Mouse (Mus musculus) hematopoietic multipotent progenitor cell, adult 10-12 weeks (in vitro differentiated cells): Measurements from ENCODE around the gene Olfr1138. TPM values are rescaled to one million over a fixed set of nuclear protein-coding genes. Genes with fewer than 3 reads are reported as not detected.

ENCODE experiments used
- polyA plus RNA-seq: library from polyadenylated mRNA; stranded (reverse); fragments of >175 nt; gene quantifications from 2 replicates; pipeline ENCODE4 v1.2.3, GENCODE M21; 2012; ENCODE audit warnings: low replicate concordance

The Olfr1138 gene
- polyA plus RNA-seq, result not detected in 2 replicates

DNA sequence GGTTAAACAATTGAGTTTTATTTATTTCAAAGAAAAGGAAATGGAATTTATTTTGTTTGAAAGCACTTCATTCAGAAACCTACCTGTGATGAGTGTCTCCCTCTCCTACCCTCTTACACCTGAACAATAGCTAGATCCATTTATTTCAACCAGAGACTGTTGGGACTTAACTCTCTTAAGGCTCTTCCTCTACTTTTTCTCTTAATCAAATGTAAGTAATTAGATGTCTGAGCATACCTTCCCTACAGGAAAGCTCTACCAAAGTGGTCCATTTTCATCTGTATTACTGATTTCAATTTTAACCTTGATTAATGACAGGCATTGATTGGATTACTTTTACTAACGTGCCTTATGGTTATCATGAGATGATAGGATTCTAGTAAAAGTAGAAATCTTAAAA lies at the start of gene Olfr1138:
Gene Olfr1138 (minus strand): TSS at position 101 of the 400 bp plus-strand sequence.

DNA sequence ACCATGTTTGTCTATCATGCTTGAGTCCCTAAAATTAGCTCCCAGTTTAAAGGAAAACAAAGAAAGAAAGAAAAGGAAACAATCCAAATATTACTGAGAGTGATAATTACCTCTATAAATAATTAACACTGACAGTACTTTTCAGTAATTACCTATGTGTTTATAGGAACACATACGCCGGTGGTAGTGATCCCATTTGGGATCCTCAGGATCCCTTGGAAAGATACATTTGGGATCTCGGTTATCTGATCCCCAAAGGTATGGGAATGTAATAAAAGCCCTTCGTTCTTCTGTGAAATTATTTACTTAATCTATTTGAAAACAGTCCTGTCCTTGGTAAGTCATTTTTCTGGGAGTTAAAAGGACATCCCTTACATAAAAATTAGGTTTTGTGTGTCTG lies 39.4 kb upstream of the Olfr1138 start, which contains the start of gene Olfr152:
Gene Olfr152 (plus strand): TSS at position 301 of the 400 bp plus-strand sequence.

DNA sequence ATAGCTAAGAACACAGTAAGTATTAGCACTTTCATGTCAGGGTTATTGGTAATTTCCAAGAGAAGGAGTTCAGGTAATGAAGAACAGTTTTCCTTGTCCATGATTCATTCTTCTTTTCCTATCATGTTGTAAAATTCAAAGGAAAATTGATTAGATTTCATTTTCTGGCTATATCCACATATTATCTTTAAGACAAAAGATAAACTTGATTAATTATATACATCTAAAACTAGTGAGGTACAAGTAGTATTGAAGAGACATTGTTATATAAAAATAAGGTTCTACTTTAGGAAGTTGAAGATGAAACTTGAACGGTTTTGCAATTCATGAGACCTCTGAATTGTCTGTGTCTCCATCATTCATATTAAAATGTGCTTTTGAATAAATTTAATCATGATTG lies 14.1 kb upstream of the Olfr1138 start, which contains the start of gene Olfr1141:
Gene Olfr1141 (minus strand): TSS at position 101 of the 400 bp plus-strand sequence.

DNA sequence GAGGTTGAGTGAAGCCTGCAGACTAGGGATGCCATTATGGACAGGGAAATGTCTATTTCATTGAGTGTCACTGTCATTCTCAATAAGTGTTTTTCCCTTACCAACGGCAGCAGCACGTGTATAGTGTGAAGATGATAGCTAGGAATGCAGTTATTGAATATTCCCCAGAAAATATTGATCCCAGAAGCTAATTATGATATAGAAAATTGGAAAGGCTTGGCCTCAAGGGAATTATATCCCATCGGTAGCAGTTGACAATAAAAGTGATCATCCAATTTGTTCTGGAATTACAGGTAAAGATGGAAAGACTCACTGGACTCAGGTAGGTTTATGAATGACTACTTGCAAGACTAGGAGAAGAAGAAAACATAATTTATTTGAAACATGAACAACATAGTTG lies 3.7 kb upstream of the Olfr1138 start, which contains the start of gene Olfr1140:
Gene Olfr1140 (plus strand): TSS at position 301 of the 400 bp plus-strand sequence.

DNA sequence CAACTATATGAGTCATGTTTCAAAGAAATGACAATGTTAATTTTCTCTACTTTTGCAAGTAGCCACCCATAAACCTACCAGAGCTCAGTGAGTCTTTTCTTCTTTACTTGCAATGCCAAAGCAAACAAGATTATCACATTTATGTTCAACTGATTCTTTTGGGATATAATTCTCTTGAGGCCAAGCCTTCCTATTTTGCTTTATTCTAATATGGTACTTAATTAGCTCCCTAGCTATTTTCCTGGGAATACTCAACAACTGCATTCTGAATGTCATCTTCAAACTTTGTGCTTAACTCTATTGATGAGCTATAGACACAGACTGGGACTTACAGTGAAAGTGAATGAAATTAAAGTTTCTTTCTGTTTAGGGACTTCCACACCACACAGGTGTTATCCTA lies 26.7 kb downstream of the Olfr1138 start, which contains the start of gene Olfr1137:
Gene Olfr1137 (minus strand): TSS at position 101 of the 400 bp plus-strand sequence.

DNA sequence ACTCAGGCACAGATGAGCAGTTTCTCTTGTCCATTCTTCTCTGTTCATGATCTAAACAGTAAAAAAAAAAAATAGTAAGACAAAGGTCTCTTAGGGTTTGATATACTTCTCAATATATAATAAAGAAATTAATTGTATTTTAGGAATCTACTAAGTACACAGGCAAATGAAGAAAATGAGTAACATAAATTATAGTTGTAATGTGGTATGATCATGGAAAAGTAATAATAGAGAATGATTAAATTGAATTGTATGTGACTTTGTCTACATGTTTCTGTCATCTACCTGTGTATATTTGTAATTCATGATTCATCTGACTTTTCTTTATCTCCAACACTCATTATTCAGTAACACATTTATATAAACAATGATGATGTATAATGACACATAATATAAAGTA lies 45.9 kb downstream of the Olfr1138 start, which contains the start of gene Olfr1136:
Gene Olfr1136 (minus strand): TSS at position 101 of the 400 bp plus-strand sequence.

Other genes starting within 250 kb of the Olfr1138 start
- not detected in 2 replicates for gene Pramel7, start 242.9 kb downstream of the Olfr1138 start, polyA plus RNA-seq
- gene Pramel6, start 233.4 kb downstream of the Olfr1138 start, polyA plus RNA-seq, result not detected in 2 replicates
- gene Olfr153, start 208.2 kb downstream of the Olfr1138 start, polyA plus RNA-seq, result not detected in 2 replicates
- not detected in 2 replicates for gene Olfr1128, start 194.4 kb downstream of the Olfr1138 start, polyA plus RNA-seq
- not detected in 2 replicates for gene Olfr1129, start 166.1 kb downstream of the Olfr1138 start, polyA plus RNA-seq
- not detected in 2 replicates for gene Olfr1130, start 133.8 kb downstream of the Olfr1138 start, polyA plus RNA-seq
- not detected in 2 replicates for gene Olfr1131, start 112.9 kb downstream of the Olfr1138 start, polyA plus RNA-seq
- gene Olfr1132, start 102.4 kb downstream of the Olfr1138 start, polyA plus RNA-seq, result not detected in 2 replicates
- not detected in 2 replicates for gene Olfr1133, start 92.6 kb downstream of the Olfr1138 start, polyA plus RNA-seq
- not detected in 2 replicates for gene Olfr1134, start 81.5 kb downstream of the Olfr1138 start, polyA plus RNA-seq
- not detected in 2 replicates for gene Olfr1135, start 66.3 kb downstream of the Olfr1138 start, polyA plus RNA-seq
- not detected in 2 replicates for gene Olfr1136, start 46.0 kb downstream of the Olfr1138 start, polyA plus RNA-seq
- gene Olfr1137, start 26.8 kb downstream of the Olfr1138 start, polyA plus RNA-seq, result not detected in 2 replicates
- gene Olfr1140, start 3.8 kb upstream of the Olfr1138 start, polyA plus RNA-seq, result not detected in 2 replicates
- not detected in 2 replicates for gene Olfr1141, start 14.0 kb upstream of the Olfr1138 start, polyA plus RNA-seq
- not detected in 2 replicates for gene Olfr152, start 39.5 kb upstream of the Olfr1138 start, polyA plus RNA-seq
- gene Olfr1143, start 60.6 kb upstream of the Olfr1138 start, polyA plus RNA-seq, result not detected in 2 replicates
- not detected in 2 replicates for gene Olfr1145, start 69.8 kb upstream of the Olfr1138 start, polyA plus RNA-seq
- gene Olfr1148, start 90.6 kb upstream of the Olfr1138 start, polyA plus RNA-seq, result not detected in 2 replicates
- not detected in 2 replicates for gene Olfr1150-ps1, start 104.0 kb upstream of the Olfr1138 start, polyA plus RNA-seq
- gene Olfr1151, start 115.9 kb upstream of the Olfr1138 start, polyA plus RNA-seq, result not detected in 2 replicates
- gene Olfr1152, start 126.5 kb upstream of the Olfr1138 start, polyA plus RNA-seq, result not detected in 2 replicates
- gene Olfr1153, start 155.0 kb upstream of the Olfr1138 start, polyA plus RNA-seq, result 0.12 TPM in 1 of 2 replicates, not detected in the other
- not detected in 2 replicates for gene Olfr1154, start 165.2 kb upstream of the Olfr1138 start, polyA plus RNA-seq
- gene Olfr1155, start 205.2 kb upstream of the Olfr1138 start, polyA plus RNA-seq, result not detected in 2 replicates
- gene Olfr1156, start 213.1 kb upstream of the Olfr1138 start, polyA plus RNA-seq, result not detected in 2 replicates
- gene Olfr1157, start 228.3 kb upstream of the Olfr1138 start, polyA plus RNA-seq, result not detected in 2 replicates
- gene Olfr74, start 234.7 kb upstream of the Olfr1138 start, polyA plus RNA-seq, result not detected in 2 replicates